8 mouse cellular contexts compared by ENCODE assay signal in the genomic region with DNA sequence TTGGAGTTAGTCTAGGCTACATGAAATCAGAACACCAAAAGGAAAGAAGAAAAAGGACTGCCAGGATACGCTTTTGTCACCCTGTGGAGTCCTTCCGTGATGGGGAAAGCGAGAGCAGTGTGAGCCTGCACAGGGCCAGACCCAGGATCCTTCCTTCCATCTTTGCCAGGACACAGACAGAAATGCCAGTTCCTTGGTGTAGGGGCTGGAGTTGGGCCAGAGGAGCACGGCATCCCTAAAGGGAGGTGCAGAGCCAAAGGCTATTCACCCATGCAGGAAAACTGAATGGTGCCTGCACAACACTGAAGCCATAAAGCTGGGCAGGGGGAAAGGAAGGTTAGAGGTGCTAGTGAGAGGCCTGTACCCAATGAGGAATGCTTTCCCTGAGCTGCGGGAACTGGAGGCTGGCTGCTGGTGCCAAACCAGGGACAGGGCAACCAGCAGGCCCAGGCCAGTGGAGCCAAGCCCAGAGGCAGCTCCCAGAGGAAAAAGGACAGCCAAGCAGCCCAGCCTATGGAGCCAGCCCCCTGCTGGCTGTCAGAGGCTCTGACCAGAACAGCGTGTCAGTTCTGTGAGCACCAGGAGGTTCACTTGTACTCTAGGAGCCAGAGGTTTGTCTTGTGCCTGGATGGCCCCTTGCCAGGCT. TPM values are rescaled to one million over a fixed set of nuclear protein-coding genes. Genes with fewer than 3 reads are reported as not detected.
DNase-seq lines count a peak whose midpoint lies in the region; ATAC-seq and TF ChIP-seq lines count a peak whose summit lies in the region.

No protein-coding gene starts in this region.

- no peak overlapping the region for H3K9ac ChIP-seq in heart, postnatal 0 days (replicated peaks; ENCODE audit: low read depth, low read length)
- H3K9ac ChIP-seq in stomach, postnatal 0 days (ENCODE audit: low read length), result no peak overlapping the region

- no peak for TF ChIP-seq EP300 in heart, postnatal 0 days (IDR thresholded peaks at IDR 0.05; ENCODE audit: low read depth)
- TF ChIP-seq EP300 in stomach, postnatal 0 days (optimal IDR thresholded peaks at IDR 0.05), result no peak

- ATAC-seq in heart, postnatal 0 days (ENCODE audit: insufficient read depth, low read depth), result peak; percentile 81
- ATAC-seq in stomach, postnatal 0 days (ENCODE audit: low FRiP score, low TSS enrichment), result peak; percentile 81

- H3K4me3 ChIP-seq in forebrain, embryonic 10.5 days, result no peak overlapping the region
- H3K4me3 ChIP-seq in heart, postnatal 0 days (ENCODE audit: low read depth, low read length), result no peak overlapping the region
- no peak overlapping the region for H3K4me3 ChIP-seq in stomach, postnatal 0 days (ENCODE audit: low read depth, low read length)

- H3K4me1 ChIP-seq in forebrain, embryonic 10.5 days, result peaks cover 26% of the 10 kb centered on the region
- peaks cover 6% of the 10 kb centered on the region; the same call in 1 of the 2 replicates for H3K4me1 ChIP-seq in heart, postnatal 0 days (ENCODE audit: control insufficient read depth, insufficient read depth)
- H3K4me1 ChIP-seq in stomach, postnatal 0 days (replicated peaks; ENCODE audit: control insufficient read depth, insufficient read depth), result no peaks in the 10 kb centered on the region

- peak; percentile 65 to 81 for DNase-seq in adrenal gland, adult (ENCODE audit: inconsistent age in 2 of 2, low spot score in 1 of 2)
- no peak for DNase-seq in adrenal gland, postnatal 4 days (ENCODE audit: low spot score in 2 of 2)
- DNase-seq in adrenal gland, adult 8-10 months, result peak; percentile 53
- no peak for DNase-seq in forebrain, embryonic 10.5 days (ENCODE audit: extremely low spot score, low spot score)
- DNase-seq in heart, postnatal 0 days (ENCODE audit: low spot score), result peak; percentile 69
- DNase-seq in kidney, postnatal 25 days, result peak; percentile 85 to 95
- peak; percentile 51 to 73 for DNase-seq in lung, postnatal 4 days
- DNase-seq in stomach, postnatal 0 days (ENCODE audit: low spot score), result peak; percentile 65

- no peaks in the 10 kb centered on the region for H3K36me3 ChIP-seq in forebrain, embryonic 10.5 days (replicated peaks)
- no peaks in the 10 kb centered on the region for H3K36me3 ChIP-seq in heart, postnatal 0 days (replicated peaks; ENCODE audit: control insufficient read depth, insufficient read depth, low read length)
- H3K36me3 ChIP-seq in stomach, postnatal 0 days (ENCODE audit: control insufficient read depth, insufficient read depth, low read length), result no peaks in the 10 kb centered on the region

- WGBS in forebrain, embryonic 10.5 days, result 60% methylated on average over 6 of the region's 6 CpGs
- WGBS in heart, postnatal 0 days, result 53% methylated on average over 6 of the region's 6 CpGs
- 62% methylated on average over 6 of the region's 6 CpGs for WGBS in stomach, postnatal 0 days

- H3K4me2 ChIP-seq in heart, postnatal 0 days (ENCODE audit: low read depth, low read length), result no peak overlapping the region
- no peak overlapping the region for H3K4me2 ChIP-seq in stomach, postnatal 0 days (replicated peaks; ENCODE audit: low read depth)

- H3K27ac ChIP-seq in forebrain, embryonic 10.5 days, result peak overlapping the region; percentile 25
- H3K27ac ChIP-seq in heart, postnatal 0 days (ENCODE audit: low read depth), result peak overlapping the region; percentile 57
- 0 out of 2 replicates have a peak overlapping the region, but pooled peaks have one; percentile 8 for H3K27ac ChIP-seq in stomach, postnatal 0 days (replicated peaks)

- peak; percentile 57 for TF ChIP-seq CTCF in heart, postnatal 0 days (IDR thresholded peaks at IDR 0.05; ENCODE audit: low read depth)
- peak; percentile 79 for TF ChIP-seq CTCF in stomach, postnatal 0 days (IDR thresholded peaks at IDR 0.05; ENCODE audit: low read depth)

- no peaks in the 10 kb centered on the region for H3K9me3 ChIP-seq in forebrain, embryonic 10.5 days
- no peaks in the 10 kb centered on the region for H3K9me3 ChIP-seq in heart, postnatal 0 days (replicated peaks; ENCODE audit: control insufficient read depth, low read length)
- no peaks in the 10 kb centered on the region for H3K9me3 ChIP-seq in stomach, postnatal 0 days (ENCODE audit: control insufficient read depth, low read length)

- H3K27me3 ChIP-seq in forebrain, embryonic 10.5 days (ENCODE audit: poor library complexity, severe bottlenecking), result no peaks in the 10 kb centered on the region
- H3K27me3 ChIP-seq in heart, postnatal 0 days (ENCODE audit: control insufficient read depth, insufficient read depth, low read length), result no peaks in the 10 kb centered on the region
- H3K27me3 ChIP-seq in stomach, postnatal 0 days (ENCODE audit: control insufficient read depth, insufficient read depth, low read length), result no peaks in the 10 kb centered on the region

RNA-seq across cellular contexts. Expression of gene Commd7, which starts 32.4 kb away (rescaled TPM):
- 10 to 100 TPM; 44.2 to 45.8 TPM for total RNA-seq in adrenal gland, postnatal 4 days (2021)
- 10 to 100 TPM; 39.0 to 48.0 (median 45.0) TPM for total RNA-seq in adrenal gland, adult 8-10 months (2022)
- polyA plus RNA-seq in forebrain, embryonic 10.5 days (2016; fragmentation: Nextera tagmentation; extraction: Ambion mirVana), result 66.2 and 71.8 TPM in 2 replicates
- total RNA-seq in heart, postnatal 0 days (2014; rRNA removed; ENCODE audit: low replicate concordance), result 10.5 and 12.2 TPM in 2 replicates
- 45.5 and 47.3 TPM in 2 replicates for polyA plus RNA-seq in heart, postnatal 0 days (2015; fragmentation: Nextera tagmentation; extraction: Ambion mirVana)
- polyA plus RNA-seq in stomach, postnatal 0 days (2015; fragmentation: Nextera tagmentation; extraction: Ambion mirVana), result 68.1 and 70.1 TPM in 2 replicates

RNA-seq across cellular contexts. Expression of gene Dnmt3b, which starts 49.1 kb away (rescaled TPM):
- total RNA-seq in adrenal gland, postnatal 4 days (2021), result 1 to 10 TPM; 6.7 to 8.2 TPM
- 1 to 10 TPM; 2.1 to 3.9 (median 2.8) TPM for total RNA-seq in adrenal gland, adult 8-10 months (2022)
- polyA plus RNA-seq in forebrain, embryonic 10.5 days (2016; fragmentation: Nextera tagmentation; extraction: Ambion mirVana), result 24.8 and 26.9 TPM in 2 replicates
- 0.62 and 1.4 TPM in 2 replicates for total RNA-seq in heart, postnatal 0 days (2014; rRNA removed; ENCODE audit: low replicate concordance)
- 1.7 and 1.8 TPM in 2 replicates for polyA plus RNA-seq in heart, postnatal 0 days (2015; fragmentation: Nextera tagmentation; extraction: Ambion mirVana)
- polyA plus RNA-seq in stomach, postnatal 0 days (2015; fragmentation: Nextera tagmentation; extraction: Ambion mirVana), result 2.6 and 3.0 TPM in 2 replicates

Comparison
In these comparisons a context has a peak if more than half of its experiments do, and no peak if none do; other contexts are left out.
1. DNase-seq: peak in adrenal gland, adult (2 of 2), adrenal gland, adult 8-10 months (single experiment), heart, postnatal 0 days (single experiment), kidney, postnatal 25 days (2 of 2), lung, postnatal 4 days (2 of 2) and stomach, postnatal 0 days (single experiment); none in adrenal gland, postnatal 4 days (0 of 2) and forebrain, embryonic 10.5 days (single experiment).
2. Peak in every context shown above with its lines, with median percentiles within 50 percentile points of each other: H3K27ac ChIP-seq.